Mouse (Mus musculus): ENCODE measurements around the gene Gucd1.
A peak's percentile ranks its signal among the peaks of the same experiment; 100 is the strongest.
"Not testable (repeated sequence)": the region's sequence is repeated elsewhere in the genome, so short reads cannot be mapped to it uniquely, and the experiment has no call there.

The Gucd1 gene

DNA sequence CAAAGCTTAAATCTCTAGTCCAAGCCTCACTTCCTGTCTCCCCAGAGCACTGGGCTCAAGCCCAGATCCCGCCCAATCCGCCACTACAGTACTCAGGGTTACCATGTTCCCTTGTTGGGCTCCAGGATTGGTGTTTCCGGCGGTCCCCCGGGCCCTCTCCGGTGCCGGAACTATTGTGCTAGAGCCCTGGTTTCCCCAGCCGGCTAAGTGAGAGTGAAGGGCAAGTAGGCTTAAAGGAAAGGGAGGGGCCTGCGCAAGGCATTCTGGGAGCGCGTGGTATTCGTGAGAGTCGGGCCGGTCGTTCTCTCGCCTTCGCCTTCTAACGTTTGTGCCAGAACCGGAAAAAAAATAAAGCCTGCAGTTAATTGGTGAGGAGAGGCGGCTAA lies at the start of gene Gucd1:
TSS of gene Gucd1 (minus strand) at position 215 of the 386 bp plus-strand sequence.
- DNase-seq (ENCODE audit: low read depth, low spot score), result peak; percentile 93

DNA sequence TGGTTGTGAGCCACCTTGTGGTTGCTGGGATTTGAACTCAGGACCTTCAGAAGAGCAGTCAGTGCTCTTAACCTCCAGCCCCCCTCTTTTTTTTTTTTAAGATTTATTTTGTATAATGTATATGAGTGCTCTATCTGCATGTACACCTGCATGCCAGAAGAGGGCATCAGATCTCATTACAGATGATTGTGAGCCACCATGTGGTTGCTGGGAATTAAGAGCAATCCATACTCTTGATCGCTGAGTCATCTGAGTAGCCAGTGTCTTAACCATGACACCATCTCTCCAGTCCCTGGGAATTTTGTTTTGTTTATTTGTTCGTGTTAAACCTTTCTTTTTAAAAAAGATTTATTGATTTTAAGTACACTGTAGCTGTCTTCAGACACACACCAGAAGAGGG lies 49.0 kb upstream of the Gucd1 start:
- not testable (repeated sequence) for DNase-seq (ENCODE audit: low read depth, low spot score)

DNA sequence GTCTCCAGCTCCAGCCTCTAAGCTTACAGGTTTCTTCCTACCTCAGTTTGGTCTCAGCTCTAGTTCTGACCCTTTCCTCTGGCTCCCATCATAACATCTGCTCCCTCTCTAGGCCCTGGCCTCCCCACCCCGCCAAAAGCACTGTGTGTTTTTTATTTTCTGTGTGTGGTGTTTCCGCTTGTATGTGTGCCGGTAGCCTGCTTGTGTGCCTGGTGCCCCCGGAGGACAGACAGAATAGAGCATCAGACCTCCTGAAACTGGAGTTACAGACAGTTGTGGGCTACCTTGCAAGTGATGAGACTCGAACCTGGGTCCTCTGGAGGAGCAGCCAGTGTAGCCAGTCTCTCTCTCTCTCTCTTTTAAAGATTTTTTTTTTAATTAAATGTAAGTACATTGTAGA lies 48.5 kb upstream of the Gucd1 start:
- DNase-seq (ENCODE audit: low read depth, low spot score), result no peak

DNA sequence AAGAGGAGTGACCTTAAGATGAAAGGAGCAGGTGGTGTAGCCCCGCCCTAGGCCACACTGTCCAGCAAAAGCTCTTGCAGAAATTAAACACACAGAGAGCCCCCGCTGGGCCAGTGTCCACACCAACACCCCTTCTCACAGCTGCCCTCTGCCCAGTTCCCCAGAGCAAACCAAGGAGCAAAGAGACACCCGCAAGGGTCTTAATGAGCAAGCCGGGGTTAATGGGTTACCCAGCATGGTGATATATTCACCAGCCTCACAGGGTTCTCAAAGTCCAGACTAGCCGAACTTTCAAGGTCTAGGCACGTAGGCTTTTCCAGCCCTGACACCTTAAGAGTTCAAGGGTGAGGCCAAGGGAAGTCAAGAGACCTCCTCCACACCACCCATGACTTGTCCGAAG lies 48.1 kb upstream of the Gucd1 start:
- DNase-seq (ENCODE audit: low read depth, low spot score), result no peak

DNA sequence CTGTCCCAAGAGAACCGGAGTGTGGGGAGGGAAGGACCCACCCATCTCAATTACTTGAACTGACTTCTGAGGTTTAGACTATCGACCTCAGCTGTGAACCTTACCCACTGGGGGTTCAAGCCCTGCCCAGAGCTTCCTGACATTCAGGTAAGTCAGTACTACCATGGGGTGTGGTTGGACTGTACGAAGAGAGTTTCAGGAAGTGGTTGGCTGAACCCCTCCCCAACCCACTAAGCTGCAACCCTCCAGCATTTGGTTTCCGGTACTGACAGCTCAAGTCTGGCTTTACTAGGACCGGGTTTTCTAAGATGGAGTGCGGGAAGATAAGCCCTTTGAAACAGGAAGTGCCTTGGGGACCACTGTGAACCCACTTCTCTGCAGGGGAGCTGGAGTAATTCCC lies 47.7 kb upstream of the Gucd1 start:
- DNase-seq (ENCODE audit: low read depth, low spot score), result no peak

DNA sequence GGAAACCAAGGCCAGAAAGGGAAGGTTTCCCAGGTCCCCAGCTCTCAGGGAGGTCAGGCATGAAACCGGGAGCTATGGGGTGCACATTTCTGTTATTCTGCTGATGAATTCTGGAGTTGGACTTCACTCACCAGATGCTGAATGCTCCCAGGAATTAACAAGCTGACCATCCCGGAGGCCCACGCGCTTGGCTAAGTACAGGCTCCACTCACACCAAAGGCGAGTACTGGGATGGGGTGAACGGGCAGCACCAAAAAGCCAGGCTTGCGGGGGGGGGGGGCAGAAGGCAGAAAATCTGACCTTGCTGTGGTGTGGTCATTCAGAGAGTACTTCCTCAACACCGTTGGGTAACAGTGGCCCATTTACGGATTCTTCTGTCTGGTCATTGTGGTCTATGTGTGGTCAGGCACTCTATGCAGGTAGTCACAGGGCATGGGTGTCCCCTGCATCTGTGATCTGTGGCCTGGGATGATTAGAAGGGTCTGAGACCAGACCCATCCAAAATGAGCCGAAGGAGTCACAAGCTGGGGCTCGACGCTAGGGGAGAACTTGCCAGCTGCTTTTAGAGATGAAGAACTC lies 47.0 kb upstream of the Gucd1 start:
- no peak for DNase-seq (ENCODE audit: low read depth, low spot score)

DNA sequence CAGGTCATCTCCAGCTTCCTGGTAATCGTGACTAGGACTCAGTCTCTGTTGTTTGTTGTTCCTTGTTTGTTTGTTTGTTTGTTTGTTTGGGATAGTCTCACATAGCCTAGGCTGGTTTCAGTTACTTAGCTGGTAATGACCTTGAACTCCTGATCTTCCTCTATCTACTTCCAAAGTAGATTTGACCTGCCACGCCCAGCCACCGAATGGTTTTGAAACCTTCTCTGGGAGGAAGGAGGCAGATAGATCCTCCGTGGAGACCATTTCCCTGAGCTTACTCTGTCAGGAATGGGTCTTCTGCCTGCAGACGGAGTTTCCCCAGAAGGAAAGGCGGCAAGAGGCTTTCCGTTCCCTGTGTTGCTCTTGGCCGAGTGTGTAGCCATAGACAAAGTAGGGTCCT lies 44.8 kb upstream of the Gucd1 start:
- no peak for DNase-seq (ENCODE audit: low read depth, low spot score)

DNA sequence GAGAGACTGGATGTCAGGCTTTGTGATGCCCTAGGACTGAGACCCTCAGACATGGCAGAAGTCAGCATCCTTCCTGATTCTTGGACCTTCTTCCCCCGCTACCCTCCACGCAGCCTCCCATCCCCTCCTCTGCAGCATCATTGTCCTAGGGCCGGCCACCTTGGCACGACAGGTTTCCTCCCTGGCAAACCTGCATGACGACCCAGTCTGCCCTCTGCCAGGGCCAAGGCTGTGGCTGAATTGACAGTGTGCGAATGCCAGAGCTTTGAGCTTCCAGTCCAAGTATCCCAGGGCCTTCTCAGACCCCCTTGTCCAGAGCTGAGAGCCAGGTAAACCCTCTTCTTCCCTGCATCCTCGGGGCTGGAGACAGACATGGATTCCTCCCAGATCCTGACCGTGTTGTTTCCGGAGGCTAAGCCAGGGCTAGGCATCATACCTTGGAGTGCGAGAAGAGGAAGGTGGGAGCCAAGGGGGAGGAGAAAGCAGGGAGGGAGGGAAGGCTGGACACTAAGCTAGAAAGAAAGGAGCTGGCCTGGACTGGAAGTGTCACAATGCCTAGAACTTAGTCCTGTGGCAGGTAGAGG lies 43.4 kb upstream of the Gucd1 start, which contains the start of gene Ggt1:
TSS of gene Ggt1 (plus strand) at position 534 of the 584 bp plus-strand sequence.
- no peak for DNase-seq (ENCODE audit: low read depth, low spot score)

DNA sequence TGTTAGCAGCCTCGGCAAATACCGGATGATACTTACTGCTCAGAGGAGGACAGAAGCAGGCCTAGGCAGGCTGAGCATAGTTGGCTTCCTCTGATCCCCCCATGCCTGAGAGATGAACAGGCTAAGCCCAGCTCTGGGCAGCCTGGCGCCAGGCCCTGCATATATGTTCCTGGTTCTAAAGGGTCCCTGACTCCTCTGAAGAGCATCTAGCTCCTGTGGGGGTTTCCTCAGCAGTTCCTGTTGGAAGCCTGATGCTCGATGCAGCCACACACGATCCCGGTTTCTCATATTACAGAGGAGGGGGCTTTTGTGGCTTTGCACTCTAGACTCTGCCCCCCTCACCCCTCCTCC lies 42.8 kb upstream of the Gucd1 start:
- no peak for DNase-seq (ENCODE audit: low read depth, low spot score)

DNA sequence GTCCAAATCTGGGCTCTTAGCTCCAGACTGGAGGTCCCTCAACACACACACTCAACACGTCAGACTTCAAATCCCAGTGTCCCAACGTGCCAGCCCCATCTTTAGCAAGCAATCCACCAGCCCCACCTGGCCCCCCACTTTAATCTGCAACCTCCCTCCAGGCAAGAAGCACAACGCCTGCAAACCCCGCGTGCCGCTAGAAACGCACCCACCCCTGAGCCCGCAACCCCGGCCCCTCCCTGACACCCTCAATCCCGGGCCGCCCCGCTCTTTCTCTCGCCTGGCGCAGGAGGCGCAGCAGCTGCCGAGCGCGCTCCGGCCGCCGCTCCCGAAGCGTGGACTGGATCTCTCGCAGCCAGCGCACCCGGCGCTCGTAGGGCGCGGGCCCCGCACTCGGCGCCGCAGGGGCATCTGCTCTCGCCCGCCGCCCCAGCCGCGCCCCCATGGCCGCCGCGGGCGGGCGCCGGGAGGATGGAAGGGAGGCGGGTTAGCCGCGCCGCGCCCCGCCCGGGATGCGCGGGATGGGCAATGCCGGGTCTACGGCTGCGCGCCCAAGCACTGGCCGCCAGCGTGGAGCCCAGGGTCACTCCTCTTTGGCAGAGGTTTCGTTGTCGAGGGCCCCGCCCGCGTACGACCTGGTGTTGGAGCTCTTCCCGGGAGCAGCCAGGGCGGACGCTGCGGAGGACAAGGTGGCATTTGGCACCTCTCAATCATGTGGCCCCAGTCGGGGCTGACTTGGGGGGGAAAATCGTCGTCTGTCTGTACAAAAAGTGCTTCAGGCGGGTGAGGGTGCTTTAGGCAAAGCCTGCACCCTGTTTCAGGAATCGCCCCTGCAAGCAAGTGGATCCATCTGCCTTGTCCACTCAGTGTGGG lies 42.1 kb upstream of the Gucd1 start, which contains the start of gene Lrrc75b:
TSS of gene Lrrc75b (minus strand) at position 655 of the 873 bp plus-strand sequence.
- DNase-seq (ENCODE audit: low read depth, low spot score), result no peak

DNA sequence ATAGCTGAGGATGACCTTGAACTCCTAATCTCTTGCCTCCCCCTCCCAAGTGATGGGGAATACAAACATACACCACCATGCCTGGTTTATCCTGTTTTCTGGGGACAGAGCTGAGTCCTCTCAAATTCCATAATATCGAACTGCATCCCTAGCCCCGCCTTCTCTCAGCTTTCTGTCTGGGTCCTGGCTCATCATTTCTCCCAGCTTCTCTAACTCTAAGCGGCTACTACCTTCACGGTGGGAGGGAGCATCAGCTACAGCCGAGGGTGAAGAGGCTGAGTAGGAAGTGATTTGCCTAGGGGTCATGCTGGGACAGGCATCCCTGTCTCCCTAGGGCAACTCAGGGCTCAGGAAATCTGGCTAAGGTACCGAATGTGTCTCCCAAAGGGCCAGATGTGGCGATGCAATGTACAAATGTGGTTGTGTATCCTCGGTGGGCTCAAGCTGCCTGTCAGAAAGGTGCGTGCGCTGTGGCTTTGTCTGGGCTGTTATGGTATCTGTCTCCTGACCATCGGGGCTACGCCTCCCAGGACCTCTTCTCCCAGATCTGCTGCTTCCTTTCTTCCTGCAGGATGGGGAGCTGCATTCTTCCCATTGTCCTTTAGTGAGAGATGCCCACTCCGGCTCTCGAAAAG lies 41.4 kb upstream of the Gucd1 start:
- DNase-seq (ENCODE audit: low read depth, low spot score), result no peak

DNA sequence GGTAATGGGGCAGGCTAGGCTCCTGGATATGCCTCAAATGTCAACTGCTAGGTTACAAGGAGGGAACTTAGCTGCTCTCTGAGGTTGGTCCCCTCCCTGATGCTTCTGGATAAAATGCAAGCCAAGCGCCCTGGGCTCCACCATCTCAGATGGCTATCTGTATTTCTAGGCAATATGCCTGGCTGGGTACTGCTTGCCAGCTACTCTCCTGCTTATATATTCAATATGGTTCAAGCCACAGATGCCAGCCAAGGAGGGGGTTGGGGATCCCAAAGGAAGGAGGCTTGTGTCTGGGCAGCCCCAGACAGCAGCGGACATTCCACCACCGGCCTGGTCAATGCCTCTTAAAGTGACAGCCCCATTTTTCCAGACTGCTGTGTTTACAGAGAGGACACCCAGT lies 40.7 kb upstream of the Gucd1 start:
- peak; percentile 45 for DNase-seq (ENCODE audit: low read depth, low spot score)

DNA sequence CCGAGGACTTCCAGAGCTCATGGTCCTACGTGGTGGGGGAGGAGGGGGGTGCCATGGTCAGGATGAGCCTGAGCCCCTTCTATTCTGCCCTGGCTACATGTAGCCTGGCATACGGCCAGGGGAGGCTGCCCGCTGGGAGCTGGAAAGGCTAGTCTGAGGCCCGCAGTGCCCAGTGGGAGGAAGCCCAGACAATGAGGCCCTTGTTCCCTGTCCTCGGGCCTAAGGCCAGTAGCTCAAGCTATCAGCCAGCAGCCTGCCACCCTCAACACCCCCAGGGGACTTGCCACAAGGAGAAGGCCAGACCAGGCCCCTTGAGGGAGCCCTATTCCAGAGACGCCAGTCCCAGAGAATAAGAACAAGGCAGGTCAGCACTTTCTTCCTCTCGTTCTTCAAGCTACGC lies 38.3 kb upstream of the Gucd1 start:
- peak; percentile 68 for DNase-seq (ENCODE audit: low read depth, low spot score)

DNA sequence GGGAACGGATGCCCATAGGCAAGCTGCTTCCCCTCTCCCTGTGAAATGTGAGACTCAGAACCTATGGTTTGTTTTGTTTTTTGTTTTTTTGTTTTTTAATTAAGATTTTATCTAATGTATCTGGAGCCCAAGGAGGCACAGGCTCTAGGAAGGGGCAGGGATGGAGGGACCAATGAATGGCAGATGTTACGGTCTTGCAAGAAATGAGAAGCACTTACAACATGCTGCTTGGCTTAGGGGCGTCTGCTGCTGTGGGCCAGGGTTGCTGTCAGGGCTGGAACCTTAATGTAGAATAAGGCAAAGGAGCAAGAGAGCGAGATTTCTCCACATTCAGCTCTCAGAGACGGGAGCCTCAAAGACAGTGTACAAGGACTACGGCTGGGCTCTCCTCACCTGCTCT lies 37.8 kb upstream of the Gucd1 start:
- no peak for DNase-seq (ENCODE audit: low read depth, low spot score)

DNA sequence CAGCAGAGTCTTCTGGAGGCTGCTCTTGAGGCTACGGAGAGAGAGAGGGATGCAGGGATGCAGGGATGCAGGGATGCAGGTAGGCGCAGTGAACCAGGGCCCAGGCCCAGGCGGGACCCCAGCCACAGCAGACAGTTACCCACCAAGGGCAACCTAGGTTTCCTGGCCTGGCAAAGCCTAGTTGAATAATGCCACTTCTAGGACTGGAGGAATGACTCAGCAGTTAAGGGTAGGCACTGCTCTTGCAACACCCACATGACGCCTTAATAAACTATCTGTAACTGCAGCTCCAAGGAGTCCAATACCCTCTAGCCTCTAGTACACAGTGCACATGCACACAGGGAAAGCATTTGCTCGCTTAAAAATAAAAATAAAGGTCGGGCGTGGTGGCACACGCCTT lies 36.3 kb upstream of the Gucd1 start:
- no peak for DNase-seq (ENCODE audit: low read depth, low spot score)

DNA sequence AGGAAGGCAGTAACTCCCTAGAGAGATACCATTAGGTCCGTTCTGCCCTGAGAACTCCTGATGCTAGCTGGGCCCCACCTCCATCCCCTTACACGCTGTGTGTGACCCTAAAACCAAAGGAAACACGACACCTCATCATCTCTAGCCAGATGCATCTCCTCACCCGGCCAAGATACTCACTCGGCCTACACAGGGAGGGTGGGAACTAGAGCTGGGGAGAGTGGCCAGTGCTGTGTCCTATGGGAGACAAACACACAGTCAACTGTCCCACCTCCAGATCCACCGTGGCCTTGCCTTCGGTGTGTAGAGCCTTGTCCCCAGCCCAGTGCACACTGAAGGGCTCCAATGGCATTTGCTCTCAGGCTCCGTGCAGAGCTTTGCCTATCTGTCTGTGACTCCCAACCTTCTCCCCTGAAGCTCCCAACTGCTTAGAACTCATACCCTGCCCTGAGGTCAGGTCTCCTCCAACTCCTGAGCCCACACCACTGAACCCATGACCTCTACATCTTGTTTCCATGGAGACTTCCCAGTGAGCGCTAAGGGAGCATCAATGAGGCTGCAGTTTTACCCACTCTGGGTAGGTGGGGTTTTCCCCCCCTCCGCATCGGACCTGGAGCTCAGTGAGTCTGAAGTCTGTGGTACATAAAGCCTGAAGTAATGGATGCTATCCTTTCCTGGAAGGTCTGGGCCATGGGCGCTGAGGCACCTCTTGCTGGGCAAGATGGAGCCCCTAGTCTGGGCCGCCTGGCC lies 35.1 kb upstream of the Gucd1 start:
- no peak for DNase-seq (ENCODE audit: low read depth, low spot score)

DNA sequence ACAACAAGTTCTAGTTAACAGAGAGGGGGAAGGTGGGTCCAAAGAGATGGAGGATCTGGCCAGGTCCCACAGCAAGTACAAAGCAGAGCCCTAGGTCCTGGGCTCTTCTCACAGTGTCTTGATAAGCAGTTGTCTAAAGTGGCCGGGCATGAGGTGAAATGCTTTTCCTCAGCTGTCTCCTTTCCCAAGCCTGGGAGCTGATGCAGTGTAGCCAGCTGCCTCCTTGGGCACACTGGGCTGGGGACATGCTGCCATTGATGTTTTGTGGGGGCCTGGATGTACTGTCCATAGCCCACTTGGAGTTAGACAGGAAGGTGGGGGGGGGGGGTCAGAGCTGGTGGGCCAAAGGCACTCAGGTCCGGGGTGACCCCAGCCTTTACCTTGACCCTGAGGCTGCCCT lies 34.3 kb upstream of the Gucd1 start:
- DNase-seq (ENCODE audit: low read depth, low spot score), result no peak

DNA sequence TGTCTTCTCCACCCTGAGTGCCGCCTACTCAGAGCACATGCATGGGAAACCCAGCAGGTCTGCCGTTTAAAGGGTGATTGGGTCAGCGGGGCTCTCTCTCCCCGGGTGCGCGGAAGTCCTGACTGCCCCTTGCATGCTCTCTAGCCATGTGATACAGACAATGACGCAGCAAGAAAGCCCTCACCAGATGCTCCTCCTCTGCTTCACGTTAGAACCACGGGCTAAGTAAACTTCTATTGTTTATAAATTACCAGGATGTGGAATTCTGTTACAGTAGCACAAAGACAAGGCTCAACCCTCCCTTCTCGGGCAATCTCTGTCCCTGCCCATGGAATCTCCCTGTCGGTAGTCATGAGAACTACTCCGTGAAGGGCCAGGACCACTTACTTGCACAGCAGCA lies 33.4 kb upstream of the Gucd1 start:
- no peak for DNase-seq (ENCODE audit: low read depth, low spot score)

DNA sequence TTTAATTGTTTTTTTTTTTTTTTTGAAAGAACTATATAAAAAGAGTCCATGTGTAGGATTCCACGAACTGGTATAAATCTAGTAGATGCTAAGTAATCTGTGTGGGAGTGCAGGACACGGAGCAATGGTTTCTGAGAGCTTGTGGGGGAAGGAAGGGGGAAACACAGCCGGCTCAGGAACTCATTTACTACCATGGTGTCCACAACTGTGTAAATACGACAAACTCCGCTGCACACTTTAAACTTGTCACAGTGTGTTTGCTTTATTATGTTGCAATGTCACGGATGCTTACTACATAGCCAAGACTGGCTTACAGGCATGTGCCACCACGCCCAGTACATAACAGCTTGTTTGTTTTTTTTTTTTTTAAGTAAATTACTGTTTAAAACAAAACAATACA lies 32.1 kb upstream of the Gucd1 start:
- DNase-seq (ENCODE audit: low read depth, low spot score), result no peak

DNA sequence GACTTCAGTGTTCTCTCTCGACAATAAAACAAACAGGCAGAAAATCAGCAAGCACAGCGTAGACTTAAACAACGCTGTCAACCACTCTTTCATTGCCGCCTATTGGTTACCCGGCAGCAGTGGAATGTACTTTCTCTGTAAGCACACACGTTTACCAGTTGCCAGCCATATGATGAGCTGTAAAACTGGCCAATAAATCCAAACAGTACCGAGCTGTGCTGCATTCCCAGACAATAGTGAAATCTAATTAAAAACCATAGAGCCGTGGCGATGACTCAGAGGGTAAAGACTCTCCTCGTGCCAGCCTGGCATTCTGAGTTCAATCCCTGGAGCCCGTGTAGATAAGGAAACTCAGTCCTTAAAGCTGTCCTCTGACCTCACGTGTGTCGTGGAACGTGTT lies 30.7 kb upstream of the Gucd1 start:
- no peak for DNase-seq (ENCODE audit: low read depth, low spot score)

DNA sequence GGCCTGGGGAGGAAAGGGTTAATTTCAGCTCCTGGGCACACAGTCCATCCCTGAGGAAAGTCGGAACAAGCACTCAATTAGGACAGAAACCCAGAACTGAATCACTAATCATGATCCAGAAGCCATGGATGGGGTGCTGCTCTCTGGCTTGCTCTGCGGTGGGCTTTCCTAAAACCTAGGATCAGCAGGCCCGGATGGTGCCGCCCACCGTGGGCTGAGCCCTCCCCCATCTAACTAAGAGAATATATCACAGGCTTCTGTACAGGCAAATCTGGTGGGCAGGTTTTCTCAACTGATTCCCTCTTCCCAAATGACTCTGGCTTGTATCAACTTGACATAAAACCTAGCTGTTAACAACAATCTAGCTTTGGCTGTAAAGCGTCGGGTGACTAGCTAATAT lies 30.1 kb upstream of the Gucd1 start:
- DNase-seq (ENCODE audit: low read depth, low spot score), result no peak

DNA sequence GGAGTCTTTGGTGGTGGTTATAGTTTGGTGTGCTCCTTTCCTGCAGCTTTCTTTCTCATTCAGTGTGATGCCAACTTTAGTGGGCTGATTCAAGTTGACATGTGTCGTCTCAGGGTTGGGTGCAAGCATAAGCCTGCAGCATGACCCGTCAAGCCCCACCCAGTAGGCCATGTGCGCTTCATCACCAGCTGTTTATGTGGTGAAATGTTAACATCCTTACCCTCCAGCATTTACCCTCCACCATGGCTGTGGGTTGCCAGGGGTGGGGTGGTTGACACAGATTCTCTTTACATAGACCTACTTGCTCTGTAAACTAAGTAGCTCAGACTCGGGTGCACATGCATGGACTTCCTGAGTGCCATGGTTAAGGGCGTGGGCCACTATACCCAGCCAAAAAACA lies 18.4 kb upstream of the Gucd1 start:
- no peak for DNase-seq (ENCODE audit: low read depth, low spot score)

All from brain, embryonic 18.5 days (tissue).